Mouse (Mus musculus) layer of hippocampus, adult 9-10 months (tissue): ENCODE measurements around the gene Fbxw18.
"Not testable (repeated sequence)": the region's sequence is repeated elsewhere in the genome, so short reads cannot be mapped to it uniquely, and the experiment has no call there.

Source experiments
- DNase-seq: peaks from one replicate; pipeline ENCODE4 v3.0.0; 2022; ENCODE audit warnings: low spot score

Fbxw18 gene

DNA sequence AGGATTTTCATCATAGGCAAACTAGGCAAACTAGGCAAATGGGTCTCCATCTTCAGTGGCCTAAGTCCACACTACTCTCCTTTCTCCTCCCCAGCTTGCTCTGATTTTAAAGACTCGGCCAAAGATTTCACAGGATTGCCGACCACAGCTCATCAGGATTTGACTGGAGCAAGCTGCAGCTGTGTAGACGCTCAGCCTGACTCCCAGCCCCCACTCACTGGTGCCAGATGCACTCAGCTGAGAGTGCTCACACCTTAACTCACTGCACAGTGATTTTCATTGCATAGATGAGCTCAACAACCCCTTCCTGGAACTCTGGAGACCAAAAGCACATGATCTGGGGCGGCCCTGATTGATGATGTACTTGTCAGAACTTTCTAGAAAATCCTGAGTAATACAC lies at the start of gene Fbxw18:
Gene Fbxw18, minus strand, starts transcription at position 101 of the 400 bp plus-strand sequence.
- not testable (repeated sequence) for DNase-seq

DNA sequence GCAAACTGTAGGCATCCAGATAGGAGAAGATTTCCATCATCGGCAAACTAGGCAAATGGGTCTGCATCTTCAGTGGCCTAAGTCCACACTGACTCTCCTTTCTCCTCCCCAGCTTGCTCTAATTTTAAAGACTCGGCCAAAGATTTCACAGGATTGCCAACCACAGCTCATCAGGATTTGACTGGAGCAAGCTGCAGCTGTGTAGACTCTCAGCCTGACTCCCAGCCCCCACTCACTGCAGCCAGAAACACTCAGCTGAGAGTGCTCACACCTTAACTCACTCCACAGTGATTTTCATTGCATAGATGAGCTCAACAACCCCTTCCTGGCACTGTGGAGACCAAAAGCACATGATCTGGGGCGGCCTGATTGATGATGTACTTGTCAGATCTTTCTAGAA lies 43.5 kb upstream of the Fbxw18 start, which contains the start of gene Fbxw26:
Gene Fbxw26, minus strand, starts transcription at position 101 of the 400 bp plus-strand sequence.
- DNase-seq, result not testable (repeated sequence)

DNA sequence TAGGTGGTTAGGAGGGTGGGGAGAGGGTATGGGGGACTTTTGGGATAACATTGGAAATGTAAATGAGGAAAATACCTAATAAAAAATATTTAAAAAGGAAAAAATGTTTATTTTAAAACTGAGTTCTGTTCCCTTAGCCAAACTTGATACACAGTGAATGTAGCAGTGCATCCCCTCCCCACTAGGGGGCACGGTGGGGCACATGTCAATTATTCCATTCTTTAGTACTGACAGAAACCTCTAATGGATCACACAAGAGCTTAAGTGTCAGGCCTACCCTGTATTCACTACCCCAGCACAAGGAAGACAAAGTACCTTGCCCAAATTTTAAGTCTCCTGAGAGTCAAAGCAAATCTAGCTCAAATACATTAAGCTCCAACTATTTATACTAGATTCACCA lies 17.2 kb downstream of the Fbxw18 start:
- DNase-seq, result peak; percentile 12

DNA sequence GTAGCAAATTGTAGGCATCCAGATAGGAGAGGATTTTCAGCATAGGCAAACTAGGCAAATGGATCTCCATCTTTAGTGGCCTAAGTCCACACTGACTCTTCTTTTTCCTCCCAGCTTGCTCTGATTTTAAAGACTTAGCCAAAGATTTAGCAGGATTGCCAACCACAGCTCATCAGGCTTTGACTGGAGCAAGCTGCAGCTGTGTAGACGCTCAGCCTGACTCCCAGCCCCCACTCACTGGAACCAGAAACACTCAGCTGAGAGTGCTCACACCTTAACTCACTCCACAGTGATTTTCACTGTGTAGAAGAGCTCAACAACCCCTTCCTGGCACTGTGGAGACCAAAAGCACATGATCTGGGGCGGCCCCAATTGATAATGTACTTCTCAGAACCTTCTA lies 37.9 kb downstream of the Fbxw18 start, which contains the start of gene Fbxw25:
Gene Fbxw25, minus strand, starts transcription at position 101 of the 400 bp plus-strand sequence.
- not testable (repeated sequence) for DNase-seq
